Mouse (Mus musculus) liver, embryonic 13.5 days (tissue): ENCODE measurements around the gene Icam2. TPM values are rescaled to one million over a fixed set of nuclear protein-coding genes. Genes with fewer than 3 reads are reported as not detected.

Experiments used
- ATAC-seq: fragments of 200-750 bp; cut with Nextera tagmentation; 2 replicates; pipeline ENCODE4 v1.8.0; 2017; ENCODE audit warnings: low read depth, mild to moderate bottlenecking, moderate number of reproducible peaks, moderate library complexity
- DNase-seq: peaks from one replicate; pipeline ENCODE4 v3.0.0; 2022
- H3K27ac ChIP-seq: fragments of 300-500 bp; sonication (generic); 2 replicates; pipeline ENCODE4 v1.5.1; 2015; ENCODE audit warnings: moderate library complexity, mild to moderate bottlenecking, inconsistent platforms
- H3K27me3 ChIP-seq: fragments of 300-500 bp; sonication (generic); 2 replicates; pipeline ENCODE4 v1.6.1; 2015; ENCODE audit warnings: mild to moderate bottlenecking, inconsistent platforms
- H3K36me3 ChIP-seq: fragments of 300-500 bp; sonication (generic); 2 replicates; pipeline ENCODE4 v1.6.1; 2015; ENCODE audit warnings: mild to moderate bottlenecking, inconsistent platforms
- H3K4me1 ChIP-seq: fragments of 300-500 bp; sonication (generic); replicated peaks from 2 replicates; pipeline ENCODE4 v1.6.1; 2015; ENCODE audit warnings: inconsistent platforms
- H3K4me2 ChIP-seq: fragments of 300-500 bp; sonication (generic); 2 replicates; pipeline ENCODE4 v1.6.1; 2015; ENCODE audit warnings: inconsistent platforms, mild to moderate bottlenecking, moderate library complexity
- H3K4me3 ChIP-seq: fragments of 300-500 bp; sonication (generic); replicated peaks from 2 replicates; pipeline ENCODE4 v1.5.1; 2015; ENCODE audit warnings: mild to moderate bottlenecking, inconsistent platforms
- H3K9ac ChIP-seq: fragments of 300-500 bp; sonication (generic); 2 replicates; pipeline ENCODE4 v1.6.1; 2015; ENCODE audit warnings: mild to moderate bottlenecking, inconsistent platforms
- H3K9me3 ChIP-seq: fragments of 300-500 bp; sonication (generic); replicated peaks from 2 replicates; pipeline ENCODE4 v1.6.1; 2016; ENCODE audit warnings: inconsistent platforms
- WGBS: fragments of 180-500 bp; shearing (Covaris S2); methylation state at CpG from one replicate; pipeline ENCODE4 v1.1.7; 2015; ENCODE audit not compliant: insufficient replicate concordance; 5-methylcytosine and 5-hydroxymethylcytosine counted together
- polyA plus RNA-seq: library from polyadenylated mRNA; unstranded; fragments of >200 nt; fragmentation: Nextera tagmentation; extraction: Ambion mirVana; gene quantifications from 2 replicates; pipeline ENCODE4 v1.2.1, GENCODE M21; 2015

The Icam2 gene
- polyA plus RNA-seq, 1 experiment from 2014 or later, result 18.6 TPM

GRCm38 (mm10) chr11:106391546-106392188, 3.8 kb upstream of the Icam2 start:
- no peak overlapping the region for H3K4me3 ChIP-seq
- 33% methylated on average over 6 of the region's 6 CpGs for WGBS
- peaks cover 67% of the 10 kb centered on the region for H3K4me1 ChIP-seq
- peak overlapping the region; percentile 71 for H3K27ac ChIP-seq
- H3K4me2 ChIP-seq, result no peak overlapping the region
- no peaks in the 10 kb centered on the region for H3K9me3 ChIP-seq
- DNase-seq (peak; percentile 59), ATAC-seq (peak; percentile 52)
- no peaks in the 10 kb centered on the region for H3K27me3 ChIP-seq
- H3K9ac ChIP-seq, result no peak overlapping the region
- H3K36me3 ChIP-seq, result no peaks in the 10 kb centered on the region

- DNase-seq, result no peak
- Histone ChIP-seq H3K27me3 (no peaks in the 10 kb centered on the region), H3K9me3 (no peaks in the 10 kb centered on the region), H3K4me3 (no peak overlapping the region), H3K4me1 (peaks cover 76% of the 10 kb centered on the region), H3K27ac (no peak overlapping the region), H3K4me2 (no peak overlapping the region), H3K36me3 (no peaks in the 10 kb centered on the region), H3K9ac (no peak overlapping the region)
- ATAC-seq, result no peak
- WGBS, result 43% methylated on average over 3 of the region's 3 CpGs
These were observed 2.9 kb upstream of the Icam2 start for GRCm38 (mm10) chr11:106390757-106391156.

GRCm38 (mm10) chr11:106389611-106390010, 1.7 kb upstream of the Icam2 start:
- Histone ChIP-seq H3K4me2 (no peak overlapping the region), H3K36me3 (no peaks in the 10 kb centered on the region), H3K9ac (no peak overlapping the region), H3K9me3 (no peaks in the 10 kb centered on the region), H3K4me3 (no peak overlapping the region), H3K27me3 (no peaks in the 10 kb centered on the region), H3K4me1 (peaks cover 80% of the 10 kb centered on the region), H3K27ac (no peak overlapping the region; the same call in 1 of the 2 replicates)
- DNase-seq (no peak), ATAC-seq (no peak)
- WGBS, result 38% methylated on average over 3 of the region's 3 CpGs

GRCm38 (mm10) chr11:106387020-106387419, 855 bp downstream of the Icam2 start:
- no peaks in the 10 kb centered on the region for H3K36me3 ChIP-seq
- peak overlapping the region; percentile 14; the same call in 1 of the 2 replicates for H3K4me3 ChIP-seq
- DNase-seq (no peak), ATAC-seq (no peak)
- no peak overlapping the region for H3K9ac ChIP-seq
- H3K27ac ChIP-seq, result peak overlapping the region; percentile 70
- H3K27me3 ChIP-seq, result no peaks in the 10 kb centered on the region
- H3K9me3 ChIP-seq, result no peaks in the 10 kb centered on the region
- 34% methylated on average over 6 of the region's 6 CpGs for WGBS
- peak overlapping the region; percentile 36 for H3K4me2 ChIP-seq
- peaks cover 70% of the 10 kb centered on the region for H3K4me1 ChIP-seq

- Histone ChIP-seq H3K9me3 (no peaks in the 10 kb centered on the region), H3K9ac (no peak overlapping the region), H3K4me2 (peak overlapping the region; percentile 23), H3K36me3 (no peaks in the 10 kb centered on the region), H3K4me1 (peaks cover 72% of the 10 kb centered on the region), H3K4me3 (no peak overlapping the region), H3K27me3 (no peaks in the 10 kb centered on the region), H3K27ac (peak overlapping the region; percentile 70; the same call in 1 of the 2 replicates)
- WGBS, result 47% methylated on average over 3 of the region's 3 CpGs
- no peak for ATAC-seq
- no peak for DNase-seq
These were observed 1.5 kb downstream of the Icam2 start for GRCm38 (mm10) chr11:106386409-106386808.

- WGBS, result 35% methylated on average over 6 of the region's 6 CpGs
- Histone ChIP-seq H3K36me3 (0 out of 2 replicates have a peak, but pooled peaks cover 3% of the 10 kb centered on the region), H3K9me3 (no peaks in the 10 kb centered on the region), H3K4me3 (no peak overlapping the region), H3K27ac (peak overlapping the region; percentile 75), H3K27me3 (no peaks in the 10 kb centered on the region), H3K4me1 (peaks cover 55% of the 10 kb centered on the region), H3K9ac (no peak overlapping the region), H3K4me2 (no peak overlapping the region)
- no peak for ATAC-seq
- DNase-seq, result no peak
These were observed 4.7 kb downstream of the Icam2 start for GRCm38 (mm10) chr11:106383051-106383790.

GRCm38 (mm10) chr11:106382424-106382823, 5.5 kb downstream of the Icam2 start:
- Histone ChIP-seq H3K4me2 (peak overlapping the region; percentile 42), H3K4me1 (peaks cover 47% of the 10 kb centered on the region), H3K27ac (peak overlapping the region; percentile 68), H3K9ac (peak overlapping the region; percentile 43; the same call in 1 of the 2 replicates), H3K27me3 (no peaks in the 10 kb centered on the region), H3K4me3 (peak overlapping the region; percentile 40), H3K36me3 (0 out of 2 replicates have a peak, but pooled peaks cover 3% of the 10 kb centered on the region), H3K9me3 (no peaks in the 10 kb centered on the region)
- WGBS, result 15% methylated on average over 5 of the region's 5 CpGs
- DNase-seq (peak; percentile 28), ATAC-seq (peak; percentile 52)

GRCm38 (mm10) chr11:106381883-106382282, 6.0 kb downstream of the Icam2 start:
- ATAC-seq (no peak), DNase-seq (no peak)
- Histone ChIP-seq H3K27me3 (no peaks in the 10 kb centered on the region), H3K36me3 (peaks cover 5% of the 10 kb centered on the region; the same call in 1 of the 2 replicates), H3K4me2 (peak overlapping the region; percentile 42), H3K9ac (peak overlapping the region; percentile 43; the same call in 1 of the 2 replicates), H3K27ac (peak overlapping the region; percentile 68), H3K9me3 (no peaks in the 10 kb centered on the region), H3K4me3 (peak overlapping the region; percentile 40), H3K4me1 (peaks cover 42% of the 10 kb centered on the region)
- WGBS, result 45% methylated on average over 7 of the region's 7 CpGs

- no peaks in the 10 kb centered on the region for H3K9me3 ChIP-seq
- peak overlapping the region; percentile 42 for H3K4me2 ChIP-seq
- DNase-seq (no peak), ATAC-seq (no peak)
- no peak overlapping the region for H3K27ac ChIP-seq
- peak overlapping the region; percentile 40 for H3K4me3 ChIP-seq
- no peak overlapping the region for H3K9ac ChIP-seq
- H3K36me3 ChIP-seq, result peaks cover 6% of the 10 kb centered on the region; the same call in 1 of the 2 replicates
- no peaks in the 10 kb centered on the region for H3K27me3 ChIP-seq
- H3K4me1 ChIP-seq, result peaks cover 33% of the 10 kb centered on the region
- WGBS, result 71% methylated on average over 11 of the region's 11 CpGs
These were observed 6.9 kb downstream of the Icam2 start for GRCm38 (mm10) chr11:106381011-106381410.

GRCm38 (mm10) chr11:106374979-106375378, 12.9 kb downstream of the Icam2 start:
- WGBS, result 55% methylated on average over 5 of the region's 5 CpGs
- no peak overlapping the region for H3K9ac ChIP-seq
- no peak overlapping the region for H3K4me2 ChIP-seq
- H3K4me3 ChIP-seq, result no peak overlapping the region
- DNase-seq, result no peak
- H3K4me1 ChIP-seq, result 0 out of 2 replicates have a peak, but pooled peaks cover 5% of the 10 kb centered on the region
- no peaks in the 10 kb centered on the region for H3K9me3 ChIP-seq
- peaks cover 6% of the 10 kb centered on the region; the same call in 1 of the 2 replicates for H3K36me3 ChIP-seq
- ATAC-seq, result no peak
- H3K27ac ChIP-seq, result no peak overlapping the region
- H3K27me3 ChIP-seq, result no peaks in the 10 kb centered on the region

GRCm38 (mm10) chr11:106374559-106374958, 13.3 kb downstream of the Icam2 start:
- Histone ChIP-seq H3K4me3 (no peak overlapping the region), H3K9me3 (no peaks in the 10 kb centered on the region), H3K9ac (no peak overlapping the region), H3K27ac (no peak overlapping the region; the same call in 1 of the 2 replicates), H3K36me3 (peaks cover 6% of the 10 kb centered on the region; the same call in 1 of the 2 replicates), H3K4me1 (0 out of 2 replicates have a peak, but pooled peaks cover 5% of the 10 kb centered on the region), H3K27me3 (no peaks in the 10 kb centered on the region), H3K4me2 (no peak overlapping the region)
- DNase-seq, result no peak
- WGBS, result 39% methylated on average over 9 of the region's 9 CpGs
- ATAC-seq, result no peak; the same call in 1 of the 2 replicates
